Mouse (Mus musculus) intestine, postnatal 0 days (tissue): ENCODE measurements around the gene Traf4. TPM values are rescaled to one million over a fixed set of nuclear protein-coding genes. Genes with fewer than 3 reads are reported as not detected.

ENCODE experiments used
- ATAC-seq: fragments of 200-750 bp; cut with Nextera tagmentation; 2 replicates; pipeline ENCODE4 v1.8.0; 2017; ENCODE audit warnings: mild to moderate bottlenecking, moderate TSS enrichment, moderate library complexity
- H3K27ac ChIP-seq: fragments of 300-500 bp; sonication (generic); 2 replicates; pipeline ENCODE4 v1.5.1; 2014; ENCODE audit warnings: mild to moderate bottlenecking, low read depth, low read length, moderate library complexity
- H3K27me3 ChIP-seq: fragments of 300-500 bp; sonication (generic); replicated peaks from 2 replicates; pipeline ENCODE4 v1.6.1; 2014; ENCODE audit warnings: low read length, mixed read lengths; ENCODE audit not compliant: control insufficient read depth, insufficient read depth
- H3K36me3 ChIP-seq: fragments of 300-500 bp; sonication (generic); 2 replicates; pipeline ENCODE4 v1.6.1; 2014; ENCODE audit warnings: mild to moderate bottlenecking, moderate library complexity; ENCODE audit not compliant: control insufficient read depth, insufficient read depth
- H3K4me1 ChIP-seq: fragments of 300-500 bp; sonication (generic); replicated peaks from 2 replicates; pipeline ENCODE4 v1.6.1; 2014; ENCODE audit warnings: antibody characterized with exemption, low read length, mixed read lengths; ENCODE audit not compliant: control insufficient read depth, insufficient read depth
- H3K4me2 ChIP-seq: fragments of 300-500 bp; sonication (generic); replicated peaks from 2 replicates; pipeline ENCODE4 v1.6.1; 2014; ENCODE audit warnings: low read depth, mild to moderate bottlenecking, moderate library complexity
- H3K4me3 ChIP-seq: fragments of 300-500 bp; sonication (generic); 2 replicates; pipeline ENCODE4 v1.5.1; 2014; ENCODE audit warnings: low read depth, low read length
- H3K9ac ChIP-seq: fragments of 300-500 bp; sonication (generic); 2 replicates; pipeline ENCODE4 v1.6.1; 2014; ENCODE audit warnings: mild to moderate bottlenecking, low read depth, low read length
- H3K9me3 ChIP-seq: fragments of 300-500 bp; sonication (generic); 2 replicates; pipeline ENCODE4 v1.6.1; 2016; ENCODE audit warnings: mixed run types; ENCODE audit not compliant: control insufficient read depth
- CTCF ChIP-seq: sonication (generic); IDR thresholded peaks from 2 replicates; pipeline ENCODE4 v1.5.1; 2016; ENCODE audit warnings: low read depth, mild to moderate bottlenecking, control low read depth, antibody characterized with exemption, moderate library complexity
- WGBS: fragments of 180-500 bp; shearing (Covaris S2); extraction: QIAGEN DNeasy Blood & Tissue Kit; methylation state at CpG from one replicate; pipeline ENCODE4 v1.1.7; 2014; 5-methylcytosine and 5-hydroxymethylcytosine counted together
- polyA plus RNA-seq: library from polyadenylated mRNA; unstranded; fragments of >200 nt; fragmentation: Nextera tagmentation; extraction: Ambion mirVana; gene quantifications from 2 replicates; pipeline ENCODE4 v1.2.1, GENCODE M21; 2015

Traf4 gene
- polyA plus RNA-seq, 1 experiment from 2014 or later, result 30.8 TPM

DNA sequence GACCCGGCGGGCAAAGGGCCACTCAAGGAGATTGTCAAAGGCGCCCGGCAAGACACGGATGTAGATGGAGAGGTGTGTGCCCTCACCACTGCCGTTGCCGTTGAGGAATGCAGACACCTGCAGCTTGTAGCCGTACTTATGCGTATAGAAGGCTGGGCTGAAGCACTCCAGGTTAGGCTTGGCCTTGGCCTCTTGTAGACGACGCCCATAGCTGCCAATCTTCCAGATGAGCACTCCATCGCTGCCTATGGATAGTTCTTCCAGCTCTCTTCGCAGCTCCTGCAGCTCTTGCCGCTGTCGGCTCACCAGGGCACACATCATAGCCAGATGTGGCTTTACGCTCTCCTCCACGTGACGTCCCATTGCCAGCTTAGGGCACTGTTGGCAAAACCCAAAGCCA, 5.2 kb downstream of the Traf4 start:
- H3K36me3 ChIP-seq, result peaks cover 53% of the 10 kb centered on the region
- H3K9ac ChIP-seq, result no peak overlapping the region
- no peak for ATAC-seq
- H3K4me1 ChIP-seq, result peaks cover 9% of the 10 kb centered on the region; the same call in 1 of the 2 replicates
- no peaks in the 10 kb centered on the region for H3K27me3 ChIP-seq
- 83% methylated on average over 18 of the region's 18 CpGs for WGBS
- no peak for TF ChIP-seq CTCF
- no peaks in the 10 kb centered on the region for H3K9me3 ChIP-seq
- peak overlapping the region; percentile 35; the same call in 1 of the 2 replicates for H3K27ac ChIP-seq
- no peak overlapping the region for H3K4me2 ChIP-seq
- H3K4me3 ChIP-seq, result no peak overlapping the region

DNA sequence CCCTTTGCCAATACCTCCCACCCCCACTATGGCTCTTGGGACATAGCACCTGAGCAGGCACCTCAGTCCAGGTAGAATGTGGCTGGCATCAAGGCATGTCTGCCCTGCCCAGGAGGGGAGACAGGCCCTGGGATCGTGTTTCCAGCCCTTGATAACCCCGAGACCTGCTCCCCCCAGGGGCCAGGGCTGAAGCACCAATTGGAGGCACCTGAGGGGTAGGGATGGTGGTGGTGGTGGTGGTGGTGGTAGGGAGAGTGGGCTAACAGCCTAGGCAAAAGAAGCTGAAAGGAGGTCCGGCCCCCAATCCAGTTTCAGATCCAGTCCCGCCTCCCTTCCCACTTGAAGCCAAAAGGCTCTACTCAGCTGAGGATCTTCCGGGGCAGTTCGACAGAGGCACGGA, 5.8 kb downstream of the Traf4 start:
- H3K9ac ChIP-seq, result no peak overlapping the region
- 77% methylated on average over 7 of the region's 7 CpGs for WGBS
- H3K9me3 ChIP-seq, result no peaks in the 10 kb centered on the region
- H3K4me3 ChIP-seq, result no peak overlapping the region
- no peak overlapping the region for H3K4me2 ChIP-seq
- H3K36me3 ChIP-seq, result peaks cover 59% of the 10 kb centered on the region
- ATAC-seq, result no peak
- peaks cover 9% of the 10 kb centered on the region; the same call in 1 of the 2 replicates for H3K4me1 ChIP-seq
- peak overlapping the region; percentile 35; the same call in 1 of the 2 replicates for H3K27ac ChIP-seq
- TF ChIP-seq CTCF, result no peak
- H3K27me3 ChIP-seq, result no peaks in the 10 kb centered on the region

DNA sequence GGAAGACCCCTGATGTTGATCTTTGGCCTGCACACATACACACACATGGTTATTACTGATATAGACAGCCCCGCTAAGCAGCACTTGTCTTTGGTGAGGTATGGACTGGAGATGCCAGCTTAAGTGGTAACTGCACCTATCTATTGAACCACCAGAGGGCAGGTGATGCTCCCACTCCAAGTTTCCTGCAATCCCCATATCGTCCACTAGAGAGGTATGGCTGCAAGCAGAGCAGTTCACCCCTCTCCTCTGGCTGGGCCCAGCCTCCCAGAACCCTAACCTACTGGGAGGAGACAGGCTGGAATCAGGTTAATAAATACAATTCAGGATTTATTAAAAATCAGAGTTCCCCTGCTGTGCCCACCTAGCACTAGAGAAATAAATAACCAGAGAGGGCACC, 6.3 kb downstream of the Traf4 start:
- 22% methylated on average over 2 of the region's 2 CpGs for WGBS
- peaks cover 64% of the 10 kb centered on the region for H3K36me3 ChIP-seq
- peaks cover 9% of the 10 kb centered on the region; the same call in 1 of the 2 replicates for H3K4me1 ChIP-seq
- peak; percentile 99 for TF ChIP-seq CTCF
- H3K4me3 ChIP-seq, result no peak overlapping the region
- ATAC-seq, result peak; percentile 55
- H3K27ac ChIP-seq, result no peak overlapping the region
- no peak overlapping the region for H3K4me2 ChIP-seq
- H3K9ac ChIP-seq, result no peak overlapping the region
- no peaks in the 10 kb centered on the region for H3K27me3 ChIP-seq
- no peaks in the 10 kb centered on the region for H3K9me3 ChIP-seq

GRCm38 (mm10) chr11:78156156-78156699, 9.2 kb downstream of the Traf4 start:
- H3K4me3 ChIP-seq, result no peak overlapping the region
- H3K9ac ChIP-seq, result no peak overlapping the region
- ATAC-seq, result no peak
- no peaks in the 10 kb centered on the region for H3K27me3 ChIP-seq
- H3K27ac ChIP-seq, result no peak overlapping the region
- H3K4me1 ChIP-seq, result no peaks in the 10 kb centered on the region
- no peak for TF ChIP-seq CTCF
- no peaks in the 10 kb centered on the region for H3K9me3 ChIP-seq
- 80% methylated on average over 6 of the region's 6 CpGs for WGBS
- H3K36me3 ChIP-seq, result peaks cover 57% of the 10 kb centered on the region
- no peak overlapping the region for H3K4me2 ChIP-seq

GRCm38 (mm10) chr11:78155674-78156073, 9.7 kb downstream of the Traf4 start:
- H3K4me2 ChIP-seq, result no peak overlapping the region
- H3K27me3 ChIP-seq, result no peaks in the 10 kb centered on the region
- H3K9me3 ChIP-seq, result no peaks in the 10 kb centered on the region
- TF ChIP-seq CTCF, result no peak
- no peak overlapping the region for H3K27ac ChIP-seq
- no peak overlapping the region for H3K4me3 ChIP-seq
- WGBS, result 82% methylated on average over 5 of the region's 5 CpGs
- H3K36me3 ChIP-seq, result peaks cover 52% of the 10 kb centered on the region
- H3K4me1 ChIP-seq, result no peaks in the 10 kb centered on the region
- no peak overlapping the region for H3K9ac ChIP-seq
- ATAC-seq, result no peak

DNA sequence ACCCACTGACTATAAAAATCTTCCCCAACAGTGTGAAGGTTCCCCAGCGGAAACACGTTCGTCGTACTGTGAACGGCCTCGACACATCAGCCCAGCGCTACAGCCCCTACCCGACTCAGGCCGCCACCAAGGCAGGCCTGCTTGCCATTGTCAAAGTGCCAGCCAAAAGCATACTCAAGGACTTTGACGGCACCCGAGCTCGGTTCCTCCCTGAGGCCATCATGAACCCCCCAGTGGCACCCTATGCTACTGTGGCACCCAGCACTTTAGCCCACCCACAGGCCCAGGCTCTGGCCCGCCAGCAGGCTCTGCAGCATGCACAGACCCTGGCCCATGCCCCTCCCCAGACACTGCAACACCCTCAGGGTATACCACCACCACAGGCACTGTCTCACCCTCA, 11.6 kb downstream of the Traf4 start:
- Histone ChIP-seq H3K4me3 (no peak overlapping the region), H3K27ac (no peak overlapping the region), H3K4me2 (no peak overlapping the region), H3K27me3 (no peaks in the 10 kb centered on the region), H3K36me3 (peaks cover 47% of the 10 kb centered on the region), H3K9me3 (no peaks in the 10 kb centered on the region), H3K4me1 (no peaks in the 10 kb centered on the region), H3K9ac (no peak overlapping the region)
- WGBS, result 89% methylated on average over 13 of the region's 13 CpGs
- no peak for ATAC-seq
- TF ChIP-seq CTCF, result no peak
